Mouse (Mus musculus): ENCODE measurements around the gene Amz1.

The Amz1 gene

GRCm38 (mm10) chr5:140801782-140802181, 77.9 kb downstream of the Amz1 start:
- no peak for DNase-seq (ENCODE audit: low read depth, low spot score)

- DNase-seq (ENCODE audit: low read depth, low spot score): no peak
Measured at GRCm38 (mm10) chr5:140806252-140806651, 82.3 kb downstream of the Amz1 start.

- DNase-seq (ENCODE audit: low read depth, low spot score): no peak
Measured at GRCm38 (mm10) chr5:140806939-140807338, 83.0 kb downstream of the Amz1 start.
